Mouse (Mus musculus) lung, adult 2 months (tissue): ENCODE data around the gene Ankrd28.

Experiments used
- CTCF ChIP-seq: fragments of 200-500 bp; IDR thresholded peaks from 2 replicates; pipeline ENCODE4 v1.5.1; 2011; ENCODE audit warnings: mild to moderate bottlenecking, low read length, control low read depth; ENCODE audit not compliant: insufficient read depth
- POLR2A ChIP-seq: fragments of 200-500 bp; IDR thresholded peaks from 2 replicates; pipeline ENCODE4 v1.6.1; 2011; ENCODE audit warnings: low read depth, mild to moderate bottlenecking, control low read depth, low read length, borderline replicate concordance; ENCODE audit errors: extremely low read depth

DNA sequence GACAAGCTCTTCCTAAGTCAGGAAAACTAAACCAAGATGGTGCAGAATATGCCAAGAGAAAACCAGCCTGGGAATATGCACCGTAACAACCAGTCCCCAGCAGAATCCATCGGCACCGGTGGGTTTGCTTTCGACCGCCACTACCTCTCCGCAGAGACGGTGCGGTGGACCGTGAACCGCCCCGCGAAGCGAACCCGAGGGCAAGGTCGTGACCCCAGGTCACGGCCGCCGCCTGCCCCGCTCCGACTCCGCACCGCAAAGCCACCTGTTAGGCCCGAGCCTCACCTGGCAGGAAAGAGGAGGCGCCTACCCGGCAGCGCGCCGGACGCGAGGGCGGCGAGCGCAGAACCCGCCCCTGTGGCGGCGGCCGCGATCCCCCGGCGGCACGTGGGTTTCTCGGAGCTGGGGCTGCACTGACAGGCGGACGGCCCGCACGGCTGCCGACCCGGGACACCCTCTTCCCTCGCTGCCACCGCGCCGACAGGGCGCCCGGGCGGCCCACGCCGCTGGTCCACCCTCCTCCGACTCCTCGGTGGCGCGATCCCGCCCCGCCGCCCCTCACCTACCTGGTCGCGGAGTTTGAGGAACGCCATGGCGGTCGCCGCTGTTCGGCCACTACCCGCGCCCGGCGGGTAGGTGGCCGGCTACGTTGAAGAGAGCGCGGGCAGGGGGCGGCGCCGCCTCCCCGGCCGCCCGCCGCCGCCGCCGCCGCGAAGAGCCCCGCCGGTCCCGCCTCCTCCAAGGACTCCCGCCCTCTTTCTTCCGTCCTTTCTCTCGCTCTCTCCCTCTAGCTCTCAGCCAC is 489 bp downstream of the Ankrd28 start:
- TF ChIP-seq CTCF (no peak), POLR2A (no peak)
